ENCODE assay signal across 8 mouse cellular contexts in the genomic region with DNA sequence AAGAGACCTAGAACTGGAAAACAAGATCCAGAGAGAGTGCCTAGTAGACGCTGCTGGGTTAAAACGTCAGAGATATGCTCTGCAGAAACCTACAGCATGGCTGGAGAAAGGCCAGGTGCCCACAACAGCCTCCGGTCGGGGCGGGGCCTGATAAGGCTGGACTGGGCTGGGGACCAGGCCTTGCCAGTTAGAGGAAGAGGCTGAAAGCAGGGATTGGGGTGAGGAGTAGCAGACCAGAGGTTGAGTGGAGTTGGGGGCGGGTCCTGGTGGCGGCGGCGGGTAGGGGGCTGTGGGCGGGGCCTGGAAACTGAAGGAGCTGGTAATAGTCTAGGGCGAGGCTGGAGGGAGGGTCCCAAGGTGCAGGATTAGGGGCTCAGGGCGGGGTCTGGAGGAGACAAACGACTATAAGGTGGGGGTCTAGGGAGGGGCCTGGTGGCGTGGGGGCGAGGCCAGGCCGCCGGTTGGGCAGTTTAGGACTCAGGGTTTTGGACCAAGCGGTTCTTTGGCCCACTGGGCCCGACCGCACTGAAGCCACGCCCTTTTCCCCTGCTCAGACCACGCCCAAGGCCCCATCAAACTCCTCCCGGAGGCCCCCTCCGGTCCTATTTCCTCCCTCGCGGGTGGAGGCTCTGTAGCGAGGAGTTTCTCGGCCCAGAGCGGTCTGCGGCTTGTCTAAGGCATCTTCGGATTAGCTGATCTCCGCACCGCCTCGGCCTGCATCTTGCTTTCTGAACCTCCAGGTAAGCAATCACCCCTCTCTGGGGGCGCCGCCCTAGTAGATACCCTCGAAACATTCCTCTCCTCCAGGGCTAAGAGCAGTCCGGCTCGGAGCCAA. TPM values are rescaled to one million over a fixed set of nuclear protein-coding genes. Genes with fewer than 3 reads are reported as not detected.
DNase-seq lines count a peak whose midpoint lies in the region; ATAC-seq lines count a peak whose summit lies in the region.

Gene Cers4 (plus strand): TSS at position 176 of the 835 bp plus-strand sequence.

- under 1% methylated on average over 37 of the region's 39 CpGs for WGBS in hindbrain, embryonic 12.5 days

- H3K4me2 ChIP-seq in hindbrain, embryonic 12.5 days (replicated peaks), result peak within 1 kb of the TSS; percentile 88

- peaks cover 11% of the 10 kb centered on the region; the same call in 1 of the 2 replicates for H3K4me1 ChIP-seq in hindbrain, embryonic 12.5 days

- peak; percentile 93 for DNase-seq in Muller cell, postnatal 12 days (ENCODE audit: inconsistent ontology term)
- DNase-seq in cerebellum, adult 9-10 months, result peak; percentile 87
- DNase-seq in frontal cortex, postnatal 14 days (ENCODE audit: low spot score in 2 of 2), result peak; percentile 69 to 75
- DNase-seq in layer of hippocampus, postnatal 14 days (ENCODE audit: low spot score in 2 of 2), result peak; percentile 26 to 78
- DNase-seq in lung, postnatal 10 days, result peak; percentile 96
- peak; percentile 85 for DNase-seq in ovary, postnatal 36 days (ENCODE audit: low spot score)
- peak; percentile 87 for DNase-seq in thymus, postnatal 25 days

- H3K27ac ChIP-seq in hindbrain, embryonic 12.5 days, result peak within 1 kb of the TSS; percentile 60

- no peaks in the 10 kb centered on the region for H3K9me3 ChIP-seq in hindbrain, embryonic 12.5 days (replicated peaks)

- no peaks in the 10 kb centered on the region for H3K36me3 ChIP-seq in hindbrain, embryonic 12.5 days

- peak within 1 kb of the TSS; percentile 57 for H3K4me3 ChIP-seq in hindbrain, embryonic 12.5 days

- H3K9ac ChIP-seq in hindbrain, embryonic 12.5 days, result peak within 1 kb of the TSS; percentile 71

- peak; percentile 92 for ATAC-seq in hindbrain, embryonic 12.5 days (ENCODE audit: low FRiP score)

- H3K27me3 ChIP-seq in hindbrain, embryonic 12.5 days, result no peaks in the 10 kb centered on the region

RNA-seq across cellular contexts. Expression of gene Cers4, which starts in this region (rescaled TPM):
- polyA plus RNA-seq in hindbrain, embryonic 12.5 days (2016; fragmentation: Nextera tagmentation; extraction: Ambion mirVana), result 24.9 and 26.1 TPM in 2 replicates
- 10 to 100 TPM; 36.5 to 40.6 TPM for total RNA-seq in layer of hippocampus, postnatal 14 days (2021)

Comparison
In these comparisons a context has a peak if more than half of its experiments do, and no peak if none do; other contexts are left out.
1. Peak in every context shown above with its lines: DNase-seq, ATAC-seq, H3K4me3 ChIP-seq and H3K27ac ChIP-seq.